Mouse (Mus musculus) myocyte (in vitro differentiated cells): ENCODE results near the gene Gzmk. TPM values are rescaled to one million over a fixed set of nuclear protein-coding genes. Genes with fewer than 3 reads are reported as not detected.
A peak's percentile ranks its signal among the peaks of the same experiment; 100 is the strongest.

Source experiments
- H3K27me3 ChIP-seq: one replicate; pipeline ENCODE4 v1.6.1; 2011; ENCODE audit not compliant: control insufficient read depth, insufficient read depth, insufficient read length
- H3K36me3 ChIP-seq: one replicate; pipeline ENCODE4 v1.6.1; 2011; ENCODE audit not compliant: control insufficient read depth, insufficient read depth
- H3K4me2 ChIP-seq: one replicate; pipeline ENCODE4 v1.6.1; 2011; ENCODE audit warnings: low read depth, control low read depth
- H3K4me3 ChIP-seq: one replicate; pipeline ENCODE4 v1.5.1; 2011; ENCODE audit warnings: mild to moderate bottlenecking, control low read depth, moderate library complexity
- H3K79me2 ChIP-seq: one replicate; pipeline ENCODE4 v1.6.1; 2011; ENCODE audit not compliant: control insufficient read depth, insufficient read depth
- H3ac ChIP-seq: one replicate; pipeline ENCODE4 v1.6.1; 2011; ENCODE audit not compliant: control insufficient read depth, insufficient read length
- CEBPB ChIP-seq: IDR thresholded peaks from 2 replicates; pipeline ENCODE4 v1.6.1; 2011; ENCODE audit warnings: mild to moderate bottlenecking, moderate library complexity; ENCODE audit not compliant: poor library complexity, insufficient read depth, severe bottlenecking
- E2F4 ChIP-seq: IDR thresholded peaks from one replicate; pipeline ENCODE4 v1.6.1; 2011; ENCODE audit warnings: mild to moderate bottlenecking, control low read depth, moderate library complexity; ENCODE audit not compliant: insufficient read depth
- MAX ChIP-seq: IDR thresholded peaks from one replicate; pipeline ENCODE4 v1.6.1; 2011; ENCODE audit warnings: low read depth, mild to moderate bottlenecking, control low read depth
- MYOD1 ChIP-seq, 3 experiments: IDR thresholded peaks; one replicate each; pipeline ENCODE4 v1.6.1; 2011; ENCODE audit warnings: control low read depth in 2 of 3, low read depth in 2 of 3, mild to moderate bottlenecking in 2 of 3, moderate library complexity in 1 of 3; ENCODE audit not compliant: insufficient read length in 2 of 3, control insufficient read depth in 1 of 3
- MYOG ChIP-seq, 3 experiments: IDR thresholded peaks; one replicate each; pipeline ENCODE4 v1.6.1; 2011; ENCODE audit warnings: control low read depth in 2 of 3, low read depth in 2 of 3, mild to moderate bottlenecking in 2 of 3; ENCODE audit not compliant: insufficient read length in 2 of 3, control insufficient read depth in 1 of 3, insufficient read depth in 1 of 3
- POLR2A ChIP-seq: IDR thresholded peaks from one replicate; pipeline ENCODE4 v1.6.1; 2011; ENCODE audit warnings: low read depth, mild to moderate bottlenecking, control low read depth, moderate library complexity; ENCODE audit not compliant: insufficient read length
- POLR2AphosphoS2 ChIP-seq: IDR thresholded peaks from one replicate; pipeline ENCODE4 v1.6.1; 2011; ENCODE audit warnings: low read depth, control low read depth; ENCODE audit not compliant: insufficient read length
- REST ChIP-seq: IDR thresholded peaks from one replicate; pipeline ENCODE4 v1.6.1; 2011; ENCODE audit warnings: mild to moderate bottlenecking, control low read depth, moderate library complexity; ENCODE audit not compliant: insufficient read depth, insufficient read length
- SRF ChIP-seq: IDR thresholded peaks from one replicate; pipeline ENCODE4 v1.6.1; 2011; ENCODE audit warnings: low read depth; ENCODE audit not compliant: control insufficient read depth, insufficient read length
- TCF12 ChIP-seq: IDR thresholded peaks from one replicate; pipeline ENCODE4 v1.6.1; 2011; ENCODE audit warnings: mild to moderate bottlenecking, control low read depth; ENCODE audit not compliant: poor library complexity, insufficient read depth, severe bottlenecking
- TCF3 ChIP-seq: IDR thresholded peaks from one replicate; pipeline ENCODE4 v1.6.1; 2011; ENCODE audit warnings: low read depth, control low read depth; ENCODE audit not compliant: insufficient read length
- USF1 ChIP-seq: IDR thresholded peaks from one replicate; pipeline ENCODE4 v1.6.1; 2011; ENCODE audit warnings: low read depth, mild to moderate bottlenecking, control low read depth, moderate library complexity
- polyA plus RNA-seq: library from polyadenylated mRNA; unstranded; fragments of >200 nt; fragmentation: generic; extraction: Trizol; gene quantifications from one replicate; pipeline ENCODE4 v1.2.1, GENCODE M21; 2012; ENCODE audit warnings: missing spikeins

Gzmk gene
- polyA plus RNA-seq, 1 experiment, result not detected

DNA sequence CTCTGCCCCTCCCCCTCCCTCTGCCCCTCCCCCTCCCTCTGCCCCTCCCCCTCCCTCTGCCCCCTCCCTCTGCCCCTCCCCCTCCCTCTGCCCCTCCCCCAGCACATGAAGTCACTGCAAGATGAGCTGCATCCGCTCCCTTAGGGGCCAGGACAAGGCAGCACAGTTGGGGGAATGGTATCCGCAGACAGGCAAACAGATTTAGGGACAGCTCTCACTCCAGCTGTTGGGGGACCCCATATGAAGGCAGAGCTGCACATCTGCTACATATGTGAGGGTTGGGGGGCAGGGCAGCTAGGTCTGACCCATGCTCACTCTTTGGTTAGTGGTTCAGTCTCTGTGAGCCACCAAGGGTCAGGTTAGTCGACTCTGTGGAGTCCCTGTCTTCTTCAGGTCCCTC lies 26.4 kb downstream of the Gzmk start:
- no peak for TF ChIP-seq CEBPB
- TF ChIP-seq REST, result no peak
- no peak for TF ChIP-seq POLR2AphosphoS2
- no peak for TF ChIP-seq TCF12
- no peak for TF ChIP-seq MYOG (IDR thresholded peaks at IDR 0.05; ENCODE audit: control insufficient read depth in 1 of 3, insufficient read depth in 1 of 3, insufficient read length in 2 of 3, low read depth in 2 of 3)
- TF ChIP-seq USF1, result no peak
- TF ChIP-seq SRF, result no peak
- TF ChIP-seq MYOD1 (IDR thresholded peaks at IDR 0.05; ENCODE audit: control insufficient read depth in 1 of 3, insufficient read length in 2 of 3, low read depth in 2 of 3), result no peak
- no peak for TF ChIP-seq POLR2A
- no peak for TF ChIP-seq TCF3
- no peak for TF ChIP-seq E2F4
- TF ChIP-seq MAX, result no peak
- no peaks in the 10 kb centered on the region for H3K36me3 ChIP-seq
- H3K27me3 ChIP-seq, result no peaks in the 10 kb centered on the region
- no peak overlapping the region for H3ac ChIP-seq
- no peak overlapping the region for H3K4me2 ChIP-seq
- H3K4me3 ChIP-seq, result no peak overlapping the region
- no peaks in the 10 kb centered on the region for H3K79me2 ChIP-seq

DNA sequence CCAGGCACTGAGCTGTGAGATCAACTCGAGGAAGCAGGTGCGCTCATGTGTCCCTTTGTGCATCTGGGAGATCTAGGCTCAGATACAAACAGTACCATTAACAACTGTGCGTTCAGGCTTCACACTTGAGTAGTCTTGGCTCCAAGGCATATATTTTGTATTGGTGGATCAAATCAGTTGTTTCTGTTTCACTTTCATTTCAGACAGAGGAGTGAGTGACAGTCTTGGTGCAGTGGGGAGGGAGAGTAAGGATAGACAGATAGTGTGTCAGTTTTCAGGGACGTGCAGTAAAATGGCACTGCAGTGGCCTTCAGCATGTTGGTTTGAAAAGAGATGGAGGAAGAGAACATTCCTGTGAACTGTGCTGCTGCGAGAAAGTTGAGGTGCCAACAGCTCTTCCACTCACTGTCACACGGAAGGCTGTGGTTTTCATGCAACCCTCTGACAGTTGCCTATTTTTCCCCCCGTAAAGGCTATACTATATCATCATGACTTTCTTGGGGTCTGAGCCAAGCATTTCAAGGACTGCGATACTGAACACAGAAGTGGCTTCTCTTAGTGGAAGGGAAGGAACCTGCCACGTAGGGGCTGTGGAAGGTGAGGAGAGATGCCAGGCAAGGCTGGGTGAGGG lies 27.7 kb downstream of the Gzmk start:
- Histone ChIP-seq H3K4me3 (no peak overlapping the region), H3ac (no peak overlapping the region), H3K4me2 (peak overlapping the region; percentile 23), H3K79me2 (no peaks in the 10 kb centered on the region), H3K27me3 (no peaks in the 10 kb centered on the region), H3K36me3 (no peaks in the 10 kb centered on the region)
- TF ChIP-seq MYOG (IDR thresholded peaks at IDR 0.05; ENCODE audit: control insufficient read depth in 1 of 3, insufficient read depth in 1 of 3, insufficient read length in 2 of 3, low read depth in 2 of 3) (no peak), MAX (no peak), MYOD1 (IDR thresholded peaks at IDR 0.05; ENCODE audit: control insufficient read depth in 1 of 3, insufficient read length in 2 of 3, low read depth in 2 of 3) (peak in 1 of 3 experiments; percentile 24)

DNA sequence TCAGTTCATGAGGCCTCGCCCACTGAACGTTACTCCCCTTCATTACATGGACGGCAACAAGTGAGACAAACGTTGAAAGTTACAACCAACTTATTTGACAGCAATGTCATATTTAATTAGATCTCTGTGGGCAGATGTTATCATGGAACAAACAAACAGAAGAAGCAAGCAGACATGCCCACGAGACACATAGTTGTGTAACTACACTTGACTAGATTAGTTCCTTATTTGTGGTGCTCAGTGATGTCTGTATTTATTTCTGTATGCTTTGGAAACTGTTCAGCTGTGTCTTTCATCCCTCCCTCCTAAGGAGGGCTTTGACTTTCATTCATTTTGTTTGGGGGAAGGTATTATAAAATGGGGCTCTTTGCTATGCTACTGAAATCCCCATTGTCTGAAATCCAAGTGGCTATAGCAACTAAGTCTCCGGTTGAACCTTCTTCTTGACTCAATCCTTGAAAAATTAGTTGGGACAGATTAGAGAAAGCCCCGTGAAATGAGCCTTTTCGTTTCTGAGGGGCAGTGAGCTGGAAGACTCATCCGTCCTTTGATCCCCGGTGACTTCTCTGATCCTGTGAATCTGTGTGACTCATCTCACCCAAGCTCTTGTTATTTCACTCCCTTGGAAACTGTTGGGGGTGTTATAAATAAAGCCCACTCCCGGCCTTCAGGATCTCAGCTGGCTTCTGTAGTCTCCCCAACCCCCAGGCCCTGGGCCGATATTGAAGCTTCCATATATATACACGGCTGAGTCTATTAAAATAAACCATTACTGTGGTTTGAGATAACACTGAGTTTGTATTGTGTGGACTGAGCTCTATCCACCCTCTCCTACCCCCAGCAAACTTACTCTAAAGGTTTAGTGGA lies 28.7 kb downstream of the Gzmk start:
- Histone ChIP-seq H3K4me3 (no peak overlapping the region), H3ac (no peak overlapping the region), H3K27me3 (no peaks in the 10 kb centered on the region), H3K79me2 (no peaks in the 10 kb centered on the region), H3K36me3 (no peaks in the 10 kb centered on the region), H3K4me2 (peak overlapping the region; percentile 23)
- TF ChIP-seq SRF (no peak), TCF3 (no peak), REST (no peak), TCF12 (no peak), CEBPB (no peak), MYOG (IDR thresholded peaks at IDR 0.05; ENCODE audit: control insufficient read depth in 1 of 3, insufficient read depth in 1 of 3, insufficient read length in 2 of 3, low read depth in 2 of 3) (no peak), POLR2A (no peak), MYOD1 (IDR thresholded peaks at IDR 0.05; ENCODE audit: control insufficient read depth in 1 of 3, insufficient read length in 2 of 3, low read depth in 2 of 3) (no peak)

DNA sequence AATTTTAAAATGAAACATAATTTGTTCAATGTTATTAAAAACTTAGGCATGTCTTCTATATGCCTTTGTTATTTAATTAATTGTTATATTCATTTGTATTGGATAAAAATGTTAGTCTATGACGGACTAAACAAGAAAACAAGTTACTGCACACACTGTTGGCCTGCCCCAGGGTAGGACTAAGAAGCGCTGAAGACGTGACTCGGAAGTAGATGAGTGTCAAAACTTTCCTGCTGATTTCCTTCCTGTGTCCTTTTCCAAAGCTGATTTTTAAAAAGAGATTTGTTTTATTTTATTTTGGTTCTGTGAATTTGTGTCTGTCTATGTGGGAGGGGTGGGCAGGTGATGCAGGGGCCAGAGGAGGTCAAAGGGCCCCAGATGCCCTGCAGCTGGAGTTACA lies 42.0 kb downstream of the Gzmk start:
- H3ac ChIP-seq, result no peak overlapping the region
- no peaks in the 10 kb centered on the region for H3K36me3 ChIP-seq
- H3K4me2 ChIP-seq, result peak overlapping the region; percentile 65
- H3K27me3 ChIP-seq, result no peaks in the 10 kb centered on the region
- H3K4me3 ChIP-seq, result no peak overlapping the region
- no peaks in the 10 kb centered on the region for H3K79me2 ChIP-seq
- no peak for TF ChIP-seq TCF12
- no peak for TF ChIP-seq SRF
- no peak for TF ChIP-seq REST
- TF ChIP-seq MYOG (IDR thresholded peaks at IDR 0.05; ENCODE audit: control insufficient read depth in 1 of 3, insufficient read depth in 1 of 3, insufficient read length in 2 of 3, low read depth in 2 of 3), result no peak
- TF ChIP-seq POLR2A, result no peak
- TF ChIP-seq POLR2AphosphoS2, result no peak
- TF ChIP-seq E2F4, result no peak
- TF ChIP-seq MYOD1 (IDR thresholded peaks at IDR 0.05; ENCODE audit: control insufficient read depth in 1 of 3, insufficient read length in 2 of 3, low read depth in 2 of 3), result no peak
- TF ChIP-seq CEBPB, result no peak
- no peak for TF ChIP-seq MAX
- no peak for TF ChIP-seq TCF3
- TF ChIP-seq USF1, result no peak
